Mouse (Mus musculus): ENCODE results near the gene Jtb. TPM values are rescaled to one million over a fixed set of nuclear protein-coding genes. Genes with fewer than 3 reads are reported as not detected.

Gene Jtb
- polyA plus RNA-seq (2015; fragmentation: Nextera tagmentation; extraction: Ambion mirVana), result 78.7 and 86.3 TPM in 2 replicates

GRCm38 (mm10) chr3:90231507-90232333 is at the start of gene Jtb:
TSS of gene Jtb (plus strand) at chr3:90231597.

DNA sequence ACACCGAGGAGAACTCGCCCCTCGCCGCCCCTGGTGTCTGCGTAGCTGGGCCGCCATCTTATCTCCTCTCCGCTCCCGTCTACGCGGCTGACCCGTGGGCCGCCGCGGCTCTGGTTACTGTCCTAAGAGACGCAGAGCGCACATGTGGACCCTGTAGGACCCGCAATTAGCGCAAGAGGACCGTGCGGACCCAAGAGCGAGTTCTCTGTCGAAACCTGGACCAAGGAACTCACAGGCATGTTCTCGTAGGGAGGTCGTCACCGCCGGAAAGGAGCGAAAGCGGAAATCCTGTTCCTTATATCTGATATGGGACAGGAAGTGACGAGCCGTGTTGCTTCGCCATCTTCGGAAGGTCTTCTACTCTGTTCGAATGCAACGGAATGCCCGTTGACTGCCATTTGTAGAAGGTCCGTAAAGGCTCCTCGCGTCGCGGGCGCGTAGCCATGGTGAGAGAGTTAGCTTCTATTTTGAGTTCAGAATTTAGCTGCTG is 18.0 kb upstream of the Jtb start, which contains the start of the genes Rps27 and Rab13:
Gene Rps27, minus strand, starts transcription at position 275 of the 490 bp plus-strand sequence.
Gene Rab13, plus strand, starts transcription at position 319 of the 490 bp plus-strand sequence.

DNA sequence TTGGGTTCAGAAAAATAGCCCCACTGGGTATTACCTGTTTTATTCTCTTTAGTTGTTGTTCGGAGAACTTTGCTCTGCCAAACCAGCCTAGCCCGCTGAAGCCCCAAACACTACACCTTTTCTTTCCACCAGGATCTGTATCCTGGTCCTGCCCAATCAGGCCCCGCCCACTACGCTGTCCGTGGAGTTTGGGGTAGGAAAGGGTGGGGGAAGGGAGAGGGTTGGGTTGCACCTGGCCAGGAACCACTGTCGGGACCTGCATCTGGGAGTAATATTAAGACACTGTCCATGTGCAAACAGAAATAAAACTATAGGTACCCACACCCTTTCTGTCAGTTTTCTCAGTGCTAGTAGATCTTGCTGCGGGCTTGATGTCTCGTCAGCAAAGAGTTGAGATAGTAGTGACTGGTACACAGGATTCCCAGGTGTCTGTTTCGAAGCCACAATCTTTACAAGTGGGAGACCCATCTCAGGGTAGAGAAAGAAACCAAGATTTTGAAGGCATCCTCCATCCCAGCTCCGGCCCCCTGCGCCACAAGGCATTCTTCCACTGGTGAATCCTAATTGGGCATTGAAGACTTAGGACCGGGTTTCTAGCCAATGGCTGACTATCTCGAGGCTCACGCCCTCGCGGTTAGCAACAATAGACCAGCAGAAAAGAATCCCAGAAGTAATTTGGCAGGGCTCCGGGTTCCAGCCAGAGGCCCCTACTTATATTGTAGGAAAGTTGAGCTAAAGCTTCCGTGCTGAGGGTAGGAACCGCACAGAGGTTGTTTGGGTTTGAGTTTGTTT is 11.8 kb downstream of the Jtb start, which contains the start of gene Creb3l4:
Gene Creb3l4, minus strand, starts transcription at position 529 of the 792 bp plus-strand sequence.

DNA sequence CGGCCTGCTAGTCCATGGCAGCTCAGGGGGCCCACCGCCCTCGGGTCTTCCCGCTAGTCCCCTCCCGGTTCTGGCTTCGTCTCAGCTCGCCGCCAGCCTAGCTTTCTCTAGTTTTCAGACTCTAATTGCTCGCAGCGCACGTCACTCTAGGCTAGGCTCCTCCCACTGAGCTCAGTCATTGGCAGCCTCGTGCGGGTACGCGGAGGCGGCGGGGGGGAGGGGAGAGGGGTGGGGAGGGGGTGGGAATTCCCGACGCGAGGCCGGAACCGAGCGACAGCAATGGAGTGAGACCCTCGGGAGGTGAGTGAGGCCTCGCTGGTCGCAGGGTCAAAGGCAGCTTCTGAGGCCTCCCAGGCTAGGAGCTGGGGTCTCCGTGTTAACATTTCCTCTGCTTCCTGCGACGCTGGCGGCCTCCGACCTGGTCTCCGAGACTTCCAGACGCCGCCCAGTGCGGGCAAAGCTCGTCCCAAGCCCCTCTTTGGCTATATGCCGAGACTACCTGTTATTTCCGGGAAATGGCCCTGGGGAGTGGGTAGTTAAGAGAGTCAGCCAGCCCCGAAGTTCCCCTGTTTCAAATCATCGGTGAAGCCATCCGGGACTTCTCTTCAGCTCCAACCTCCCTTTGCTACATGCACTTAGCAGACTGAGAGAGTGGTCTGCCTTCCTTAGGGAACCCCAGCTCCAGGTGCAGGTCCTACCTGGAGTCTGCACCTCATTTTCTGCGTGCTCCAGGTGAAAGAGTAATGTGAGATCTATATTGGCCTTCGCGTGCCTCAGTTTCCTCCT is 16.8 kb downstream of the Jtb start, which contains the start of gene Slc39a1:
Gene Slc39a1, plus strand, starts transcription at position 213 of the 786 bp plus-strand sequence.

DNA sequence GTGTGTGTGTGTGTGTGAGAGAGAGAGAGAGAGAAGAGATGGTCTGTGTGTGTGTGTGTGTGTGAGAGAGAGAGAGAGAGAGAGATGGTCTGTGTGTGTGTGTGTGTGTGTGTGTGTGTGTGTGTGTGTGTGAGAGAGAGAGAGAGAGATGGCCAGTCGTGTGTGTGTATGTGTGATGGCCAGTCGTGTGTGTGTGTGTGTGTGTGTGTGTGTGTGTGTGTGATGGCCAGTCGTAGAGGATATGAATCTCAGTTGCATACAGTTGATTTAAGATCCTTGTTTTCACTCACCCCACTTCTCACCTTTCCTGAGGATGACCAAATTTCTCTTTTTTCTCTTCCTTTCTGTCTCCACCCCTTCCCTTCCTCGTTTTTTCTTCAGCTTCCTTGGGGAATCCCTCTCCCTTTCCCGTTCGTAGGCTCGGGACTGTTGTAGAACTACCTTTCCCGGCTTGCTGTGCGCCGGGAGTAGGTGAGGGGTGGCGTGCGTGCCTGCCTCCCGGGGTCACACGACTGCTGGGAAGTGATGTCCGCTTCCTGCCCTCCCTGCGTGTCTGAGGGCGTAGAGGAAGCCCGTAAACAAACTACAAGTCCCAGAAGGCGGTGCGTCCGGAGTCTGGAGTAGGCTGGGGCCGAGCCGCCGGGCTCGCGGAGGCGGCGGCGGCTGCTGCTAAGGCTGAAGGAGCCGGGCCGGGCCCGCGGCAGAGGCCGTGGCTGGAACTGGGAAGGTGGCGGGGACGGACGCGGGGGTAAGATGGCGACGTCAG is 22.4 kb downstream of the Jtb start, which contains the start of gene Crtc2:
Gene Crtc2, plus strand, starts transcription at position 511 of the 766 bp plus-strand sequence.

GRCm38 (mm10) chr3:90265034-90265931 is 33.9 kb downstream of the Jtb start, which contains the start of gene Dennd4b:
TSS of gene Dennd4b (plus strand) at chr3:90265185.

Other genes with a start within 250 kb of the Jtb start
- 78.6 and 79.3 TPM in 2 replicates for gene Hax1, start 232.8 kb upstream of the Jtb start, polyA plus RNA-seq (2015; fragmentation: Nextera tagmentation; extraction: Ambion mirVana)
- 74.6 and 88.3 TPM in 2 replicates for gene 4933434E20Rik, start 180.0 kb upstream of the Jtb start, polyA plus RNA-seq (2015; fragmentation: Nextera tagmentation; extraction: Ambion mirVana)
- 113 and 124 TPM in 2 replicates for gene Ubap2l, start 179.0 kb upstream of the Jtb start, polyA plus RNA-seq (2015; fragmentation: Nextera tagmentation; extraction: Ambion mirVana)
- 260 and 296 TPM in 2 replicates for gene Tpm3, start 158.9 kb upstream of the Jtb start, polyA plus RNA-seq (2015; fragmentation: Nextera tagmentation; extraction: Ambion mirVana)
- gene Nup210l, start 127.5 kb upstream of the Jtb start, polyA plus RNA-seq (2015; fragmentation: Nextera tagmentation; extraction: Ambion mirVana), result 0.07 and 0.12 TPM in 2 replicates
- 1,413 and 1,608 TPM in 2 replicates for gene Rps27, start 17.9 kb upstream of the Jtb start, polyA plus RNA-seq (2015; fragmentation: Nextera tagmentation; extraction: Ambion mirVana)
- gene Rab13, start 17.9 kb upstream of the Jtb start, polyA plus RNA-seq (2015; fragmentation: Nextera tagmentation; extraction: Ambion mirVana), result 11.2 and 15.3 TPM in 2 replicates
- gene Creb3l4, start 11.9 kb downstream of the Jtb start, polyA plus RNA-seq (2015; fragmentation: Nextera tagmentation; extraction: Ambion mirVana), result 0.57 and 0.98 TPM in 2 replicates
- gene Slc39a1, start 16.6 kb downstream of the Jtb start, polyA plus RNA-seq (2015; fragmentation: Nextera tagmentation; extraction: Ambion mirVana), result 51.2 and 62.4 TPM in 2 replicates
- gene Crtc2, start 22.6 kb downstream of the Jtb start, polyA plus RNA-seq (2015; fragmentation: Nextera tagmentation; extraction: Ambion mirVana), result 9.1 and 10.9 TPM in 2 replicates
- gene Dennd4b, start 33.6 kb downstream of the Jtb start, polyA plus RNA-seq (2015; fragmentation: Nextera tagmentation; extraction: Ambion mirVana), result 3.9 and 5.6 TPM in 2 replicates
- gene Gatad2b, start 61.6 kb downstream of the Jtb start, polyA plus RNA-seq (2015; fragmentation: Nextera tagmentation; extraction: Ambion mirVana), result 8.6 and 9.0 TPM in 2 replicates
- 4.1 and 4.3 TPM in 2 replicates for gene Slc27a3, start 158.3 kb downstream of the Jtb start, polyA plus RNA-seq (2015; fragmentation: Nextera tagmentation; extraction: Ambion mirVana)
- gene Ints3, start 202.0 kb downstream of the Jtb start, polyA plus RNA-seq (2015; fragmentation: Nextera tagmentation; extraction: Ambion mirVana), result 9.1 and 9.8 TPM in 2 replicates
- gene Npr1, start 234.3 kb downstream of the Jtb start, polyA plus RNA-seq (2015; fragmentation: Nextera tagmentation; extraction: Ambion mirVana), result 7.9 and 10.6 TPM in 2 replicates
- gene Ilf2, start 244.5 kb downstream of the Jtb start, polyA plus RNA-seq (2015; fragmentation: Nextera tagmentation; extraction: Ambion mirVana), result 73.8 and 76.5 TPM in 2 replicates

Measured in spleen, postnatal 0 days (tissue).